Mouse (Mus musculus) frontal cortex, postnatal 14 days (tissue): Measurements from ENCODE around the gene Esp22.
"Not testable (repeated sequence)": the region's sequence is repeated elsewhere in the genome, so short reads cannot be mapped to it uniquely, and the experiment has no call there.

ENCODE experiments used
- DNase-seq, 2 experiments: peaks; one replicate each; pipeline ENCODE4 v3.0.0; 2022; ENCODE audit warnings: low spot score in 2 of 2

Esp22 gene

GRCm38 (mm10) chr17:39095034-39095433 is at the start of gene Esp22:
TSS of gene Esp22 (plus strand) at chr17:39095334.
- DNase-seq: no peak

GRCm38 (mm10) chr17:39063641-39064040 is 31.5 kb upstream of the Esp22 start:
- DNase-seq: no peak

GRCm38 (mm10) chr17:39076937-39077336 is 18.2 kb upstream of the Esp22 start, which contains the start of gene Esp23:
TSS of gene Esp23 (minus strand) at chr17:39077037.
- DNase-seq: no peak

GRCm38 (mm10) chr17:39107126-39107525 is 12.0 kb downstream of the Esp22 start:
- DNase-seq: not testable (repeated sequence)

DNA sequence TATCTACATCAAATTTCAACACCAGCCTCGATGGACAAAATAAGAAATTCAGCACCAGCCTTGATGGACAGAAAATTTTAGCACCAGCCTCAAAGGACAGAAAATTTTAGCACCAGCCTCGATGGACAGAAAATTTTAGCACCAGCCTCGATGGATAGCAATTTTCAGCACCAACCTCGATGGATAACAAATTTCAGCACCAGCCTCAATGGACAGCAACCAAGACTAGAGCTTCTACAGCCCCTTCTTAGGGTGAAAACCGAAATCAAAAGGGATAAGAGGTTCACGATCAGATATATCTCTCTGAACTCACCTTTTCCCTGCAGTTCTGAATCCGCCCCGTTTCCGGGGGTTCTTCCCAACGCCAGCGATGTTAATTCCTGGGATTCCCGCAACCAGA is 34.0 kb downstream of the Esp22 start:
- DNase-seq: not testable (repeated sequence)
